Mouse (Mus musculus) erythroblast, embryonic 14.5 days (primary cell): ENCODE data around the gene Gm826.

ENCODE experiments used
- GATA1 ChIP-seq: IDR thresholded peaks from 2 replicates; pipeline ENCODE4 v1.6.1; 2012; ENCODE audit warnings: low read length, inconsistent platforms, mixed read lengths
- TAL1 ChIP-seq: IDR thresholded peaks from 3 replicates; pipeline ENCODE4 v1.6.1; 2012; ENCODE audit warnings: low read length, inconsistent platforms, mixed read lengths

DNA sequence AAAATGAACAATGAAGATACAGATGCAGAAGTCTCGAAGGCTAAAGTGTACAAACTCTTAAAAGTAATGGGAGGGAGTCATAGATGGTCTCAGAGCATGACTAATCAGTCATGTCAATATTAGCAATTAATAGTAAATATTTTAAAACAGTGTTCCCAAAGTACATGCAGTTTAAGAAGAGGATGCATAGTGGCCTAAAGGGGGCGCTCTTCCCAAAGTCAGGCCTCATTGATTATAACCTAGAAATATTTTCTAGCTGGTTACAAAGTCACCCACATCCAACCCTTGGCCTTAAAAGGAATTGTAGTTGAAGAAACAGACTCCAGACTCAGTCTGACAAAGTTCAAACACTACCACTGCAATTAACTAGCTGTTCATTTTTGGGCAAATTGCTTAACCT is 20.4 kb upstream of the Gm826 start:
- TF ChIP-seq GATA1 (no peak), TAL1 (no peak)
